Mouse (Mus musculus): ENCODE measurements around the gene Cib2. TPM values are rescaled to one million over a fixed set of nuclear protein-coding genes. Genes with fewer than 3 reads are reported as not detected.

Gene Cib2
- polyA plus RNA-seq, 1 experiment from 2014 or later, result 18.8 TPM

GRCm38 (mm10) chr9:54499791-54500190, 60.2 kb downstream of the Cib2 start:
- no peak overlapping the region for H3K9ac ChIP-seq (ENCODE audit: low read depth, low read length)
- no peaks in the 10 kb centered on the region for H3K9me3 ChIP-seq (ENCODE audit: control insufficient read depth, low read length)
- H3K36me3 ChIP-seq (ENCODE audit: control insufficient read depth, insufficient read depth, low read length), result no peaks in the 10 kb centered on the region
- DNase-seq (ENCODE audit: low spot score) (no peak), ATAC-seq (ENCODE audit: low read depth) (no peak)
- no peak overlapping the region for H3K27ac ChIP-seq (replicated peaks; ENCODE audit: low read depth, low read length)
- no peaks in the 10 kb centered on the region; the same call in 1 of the 2 replicates for H3K27me3 ChIP-seq (replicated peaks; ENCODE audit: control insufficient read depth, insufficient read depth, low read length)
- no peak overlapping the region for H3K4me2 ChIP-seq (ENCODE audit: low read depth, low read length)
- H3K4me3 ChIP-seq (ENCODE audit: low read depth, low read length), result no peak overlapping the region
- 67% methylated on average over 3 of the region's 3 CpGs for WGBS
- H3K4me1 ChIP-seq (ENCODE audit: control insufficient read depth, insufficient read depth, low read length), result no peaks in the 10 kb centered on the region

GRCm38 (mm10) chr9:54499291-54499690, 60.7 kb downstream of the Cib2 start:
- H3K27ac ChIP-seq (replicated peaks; ENCODE audit: low read depth, low read length), result no peak overlapping the region
- WGBS, result 84% methylated on average over 6 of the region's 6 CpGs
- H3K36me3 ChIP-seq (ENCODE audit: control insufficient read depth, insufficient read depth, low read length), result no peaks in the 10 kb centered on the region
- no peak overlapping the region for H3K4me2 ChIP-seq (ENCODE audit: low read depth, low read length)
- no peaks in the 10 kb centered on the region for H3K4me1 ChIP-seq (ENCODE audit: control insufficient read depth, insufficient read depth, low read length)
- H3K27me3 ChIP-seq (replicated peaks; ENCODE audit: control insufficient read depth, insufficient read depth, low read length), result no peaks in the 10 kb centered on the region; the same call in 1 of the 2 replicates
- DNase-seq (ENCODE audit: low spot score), result no peak
- no peak for ATAC-seq (ENCODE audit: low read depth)
- no peak overlapping the region for H3K4me3 ChIP-seq (ENCODE audit: low read depth, low read length)
- no peak overlapping the region for H3K9ac ChIP-seq (ENCODE audit: low read depth, low read length)
- no peaks in the 10 kb centered on the region for H3K9me3 ChIP-seq (ENCODE audit: control insufficient read depth, low read length)

Other genes starting within 250 kb of the Cib2 start
- 7.7 and 8.3 TPM in 2 replicates for gene Dmxl2, start 58.6 kb downstream of the Cib2 start, polyA plus RNA-seq (2014; fragmentation: Nextera tagmentation; extraction: Ambion mirVana)
- not detected in 2 replicates for gene Sh2d7, start 21.2 kb downstream of the Cib2 start, polyA plus RNA-seq (2014; fragmentation: Nextera tagmentation; extraction: Ambion mirVana)
- 136 and 159 TPM in 2 replicates for gene Idh3a, start 26.1 kb upstream of the Cib2 start, polyA plus RNA-seq (2014; fragmentation: Nextera tagmentation; extraction: Ambion mirVana)
- gene Acsbg1, start 101.7 kb upstream of the Cib2 start, polyA plus RNA-seq (2014; fragmentation: Nextera tagmentation; extraction: Ambion mirVana), result 2.9 and 3.5 TPM in 2 replicates
- 14.1 and 16.1 TPM in 2 replicates for gene Dnaja4, start 138.7 kb upstream of the Cib2 start, polyA plus RNA-seq (2014; fragmentation: Nextera tagmentation; extraction: Ambion mirVana)
- gene Wdr61, start 174.3 kb upstream of the Cib2 start, polyA plus RNA-seq (2014; fragmentation: Nextera tagmentation; extraction: Ambion mirVana), result 143 and 154 TPM in 2 replicates
- gene Crabp1, start 204.5 kb upstream of the Cib2 start, polyA plus RNA-seq (2014; fragmentation: Nextera tagmentation; extraction: Ambion mirVana), result 389 and 501 TPM in 2 replicates

Data from embryonic facial prominence, embryonic 14.5 days (tissue).